Mouse (Mus musculus) kidney, adult 2 months (tissue): Measurements from ENCODE around the gene Nsmf.

ENCODE experiments used
- CTCF ChIP-seq: fragments of 200-500 bp; conservative IDR thresholded peaks from 2 replicates; pipeline ENCODE4 v1.5.1; 2011; ENCODE audit warnings: low read depth, mild to moderate bottlenecking, control low read depth, low read length, moderate library complexity, mixed read lengths; ENCODE audit not compliant: insufficient read depth, insufficient read length
- POLR2A ChIP-seq: fragments of 200-500 bp; IDR thresholded peaks from one replicate; pipeline ENCODE4 v1.6.1; 2011; ENCODE audit warnings: low read depth, low read length, control low read depth

GRCm38 (mm10) chr2:25051450-25051849, 2.7 kb upstream of the Nsmf start:
- TF ChIP-seq CTCF (no peak), POLR2A (no peak)
